Mouse (Mus musculus): Measurements from ENCODE around the gene Arhgap5.
"Not testable (repeated sequence)": the region's sequence is repeated elsewhere in the genome, so short reads cannot be mapped to it uniquely, and the experiment has no call there.

The Arhgap5 gene

GRCm38 (mm10) chr12:52541294-52541693 is 37.5 kb downstream of the Arhgap5 start:
- no peak for DNase-seq (ENCODE audit: low spot score)

DNA sequence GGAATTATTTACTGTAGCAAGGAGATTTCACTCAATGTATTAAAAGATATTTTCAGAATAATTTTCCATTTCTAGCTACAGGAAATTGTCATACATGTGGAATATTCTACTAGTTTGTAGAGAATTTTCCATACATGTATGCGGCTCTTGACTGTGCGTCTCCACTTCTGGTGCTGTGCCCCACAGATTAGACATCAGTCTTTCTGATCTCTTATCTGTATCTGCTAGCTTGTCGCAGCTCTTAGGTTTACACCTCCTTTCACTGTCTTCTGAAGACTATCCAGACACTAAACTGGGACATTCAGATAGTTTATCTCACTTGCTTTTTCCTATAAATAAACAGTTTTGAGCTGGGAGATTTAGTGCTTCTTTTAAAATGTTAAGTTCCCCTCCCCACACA is 40.8 kb downstream of the Arhgap5 start:
- DNase-seq (ENCODE audit: low spot score) = no peak

GRCm38 (mm10) chr12:52552085-52552484 is 48.3 kb downstream of the Arhgap5 start:
- no peak for DNase-seq (ENCODE audit: low spot score)

- DNase-seq (ENCODE audit: low spot score) = no peak
Measured at GRCm38 (mm10) chr12:52555188-52555876, 51.6 kb downstream of the Arhgap5 start.

DNA sequence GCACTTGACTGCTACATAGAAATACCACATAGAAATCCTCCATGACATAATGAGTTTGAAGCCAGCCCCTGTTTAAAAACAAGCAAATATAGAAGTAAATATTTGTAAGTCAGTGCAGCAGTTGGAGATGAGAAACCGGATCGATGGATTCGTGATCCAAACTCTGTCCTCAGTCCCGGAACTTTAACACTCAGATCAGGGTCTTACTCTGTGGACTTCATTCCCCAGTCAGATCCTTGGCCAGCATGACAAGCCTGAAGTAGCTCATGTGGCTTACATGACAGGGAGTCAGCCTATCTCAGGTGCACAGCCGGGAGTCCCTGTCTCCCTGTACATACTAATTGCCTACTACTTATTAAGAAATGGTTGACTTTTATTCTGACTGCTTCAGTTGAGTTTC is 61.9 kb downstream of the Arhgap5 start:
- no peak for DNase-seq (ENCODE audit: low spot score)

DNA sequence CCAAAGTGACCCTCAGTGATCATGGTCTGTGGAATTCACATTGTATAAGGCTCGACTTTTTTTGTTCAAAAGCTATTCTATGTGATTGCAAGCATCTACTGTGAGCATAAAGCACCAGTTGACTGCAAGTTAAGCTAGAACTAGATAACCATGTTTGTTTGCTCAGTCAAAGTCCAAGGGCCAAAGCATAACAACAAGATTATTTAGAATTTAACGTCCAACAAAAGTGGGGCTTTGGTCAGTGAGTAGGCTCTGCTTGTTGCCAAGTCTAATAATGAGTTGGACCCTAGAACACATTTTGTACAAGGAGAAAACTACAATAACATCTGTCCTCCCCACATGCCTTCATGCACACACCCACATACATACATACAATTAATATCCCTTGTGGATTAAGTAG is 69.6 kb downstream of the Arhgap5 start:
- DNase-seq (ENCODE audit: low spot score) = no peak

DNA sequence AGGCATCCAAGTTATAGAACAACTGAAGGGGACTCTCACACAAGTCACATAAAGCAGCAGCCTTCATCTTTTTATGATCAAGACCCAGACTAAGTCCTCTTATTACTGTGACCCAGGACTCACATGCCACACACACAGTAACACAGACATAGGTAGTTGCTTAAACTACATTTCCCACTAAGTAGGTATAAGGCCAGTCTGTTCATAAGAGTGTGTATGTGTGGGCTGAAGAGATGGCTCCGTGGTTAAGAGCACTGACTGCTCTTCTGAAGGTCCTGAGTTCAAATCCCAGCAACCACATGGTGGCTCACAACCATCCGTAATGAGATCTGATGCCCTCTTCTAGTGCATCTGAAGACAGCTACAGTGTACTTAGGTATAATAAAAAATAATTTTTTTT is 82.7 kb downstream of the Arhgap5 start:
- not testable (repeated sequence) for DNase-seq (ENCODE audit: low spot score)

DNA sequence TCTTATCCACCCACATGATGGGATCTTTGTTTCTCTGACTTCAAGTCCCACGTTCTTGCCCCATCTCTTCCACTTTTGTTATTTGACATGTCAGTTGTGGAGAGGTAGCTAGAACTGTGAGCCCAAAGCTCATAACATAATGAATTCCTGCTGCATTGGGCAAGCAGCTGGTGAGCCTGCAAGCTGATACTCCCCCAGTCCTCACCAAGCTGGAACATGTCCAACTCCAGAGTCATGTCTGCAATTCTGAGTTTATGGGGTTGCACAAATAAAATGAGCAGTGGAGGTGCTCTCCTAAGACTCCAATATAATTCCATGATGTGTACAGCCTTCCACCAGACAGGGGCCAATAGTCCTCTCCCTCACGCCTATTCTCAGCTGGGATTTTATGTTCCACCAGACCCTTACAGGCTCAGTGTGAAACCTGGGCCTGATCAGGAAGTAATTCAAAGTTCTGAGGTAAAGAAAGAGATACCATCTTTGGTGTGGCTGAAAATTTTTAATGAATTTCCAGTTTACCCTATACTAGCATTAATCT is 83.8 kb downstream of the Arhgap5 start:
- DNase-seq (ENCODE audit: low spot score) = peak; percentile 20

GRCm38 (mm10) chr12:52595389-52596185 is 91.8 kb downstream of the Arhgap5 start:
- no peak for DNase-seq (ENCODE audit: low spot score)

- DNase-seq (ENCODE audit: low spot score) = peak; percentile 7
Measured at GRCm38 (mm10) chr12:52602471-52602870, 98.7 kb downstream of the Arhgap5 start.

DNA sequence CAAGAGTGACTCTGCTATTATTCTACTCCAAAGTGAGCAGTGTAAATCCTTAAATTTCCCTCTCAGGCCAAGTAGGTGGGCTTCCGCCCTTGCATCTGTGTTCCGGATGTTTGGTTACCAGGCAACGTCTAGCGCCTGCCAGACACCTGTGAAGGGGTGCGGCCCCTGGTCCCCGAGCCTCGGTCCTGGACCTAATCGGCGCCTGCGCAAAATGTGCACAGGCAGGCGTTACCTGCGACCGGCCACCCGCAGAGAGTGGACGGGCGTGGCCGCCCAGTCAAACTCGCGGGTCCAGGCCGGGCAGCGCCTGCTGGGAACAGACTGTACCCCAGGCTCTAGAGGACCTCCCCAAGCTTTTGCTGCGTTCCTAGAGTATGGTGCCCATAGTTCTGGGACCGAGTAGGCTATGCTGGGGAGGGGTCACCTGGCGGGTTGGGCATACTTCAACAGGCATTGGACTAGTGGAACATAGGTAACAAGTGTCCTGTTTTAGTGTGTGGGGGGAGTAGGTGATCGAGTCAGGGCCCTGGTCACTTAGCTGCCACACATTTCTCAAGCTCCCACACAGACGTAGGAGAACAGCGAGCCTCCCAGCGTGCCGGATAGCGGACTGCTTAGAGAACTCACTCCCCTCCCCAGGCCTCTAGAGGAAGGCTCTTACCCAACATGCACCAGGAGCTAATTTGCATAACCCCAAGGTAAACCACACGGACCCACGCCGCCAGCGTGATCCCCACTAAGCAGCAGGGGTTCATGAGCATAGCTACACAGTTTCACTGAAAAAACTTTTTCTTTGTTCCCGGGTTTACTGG is 99.3 kb downstream of the Arhgap5 start:
- peak; percentile 90 for DNase-seq (ENCODE audit: low spot score)

- peak; percentile 80 for DNase-seq (ENCODE audit: low spot score)
Measured at GRCm38 (mm10) chr12:52603695-52604255, 100.0 kb downstream of the Arhgap5 start.

- peak; percentile 95 for DNase-seq (ENCODE audit: low spot score)
Measured at GRCm38 (mm10) chr12:52604256-52604991, 100.7 kb downstream of the Arhgap5 start.

DNA sequence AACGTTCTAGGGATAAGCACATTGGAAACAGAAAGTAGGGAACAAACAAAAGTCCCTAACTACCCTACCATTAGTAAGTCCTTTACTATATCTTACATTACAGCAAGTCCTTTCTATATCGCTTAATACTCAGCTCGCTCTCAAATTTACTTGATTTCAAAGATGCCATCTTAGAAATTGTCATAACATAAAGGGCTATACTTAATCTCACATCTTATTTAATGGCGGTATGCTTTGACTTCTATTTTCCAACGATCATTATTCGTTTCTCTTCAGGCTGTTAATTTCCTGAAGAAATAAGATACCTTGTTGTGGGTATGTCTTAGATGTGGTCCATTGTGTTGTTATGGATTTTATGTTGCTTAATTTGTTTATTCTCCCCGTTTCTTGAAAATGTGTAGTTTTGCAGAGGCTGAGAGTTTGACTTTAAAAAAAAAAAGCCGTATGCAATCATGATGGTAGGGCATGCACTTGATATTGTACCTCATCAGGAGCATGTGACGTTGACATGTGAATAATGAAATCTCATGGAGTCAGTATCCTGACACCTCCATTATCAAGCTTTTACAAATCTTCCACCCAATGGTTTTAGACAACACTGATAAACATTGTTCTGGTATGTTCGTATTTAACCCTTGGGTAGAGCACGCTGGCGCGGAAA is 101.3 kb downstream of the Arhgap5 start:
- no peak for DNase-seq (ENCODE audit: low spot score)

DNA sequence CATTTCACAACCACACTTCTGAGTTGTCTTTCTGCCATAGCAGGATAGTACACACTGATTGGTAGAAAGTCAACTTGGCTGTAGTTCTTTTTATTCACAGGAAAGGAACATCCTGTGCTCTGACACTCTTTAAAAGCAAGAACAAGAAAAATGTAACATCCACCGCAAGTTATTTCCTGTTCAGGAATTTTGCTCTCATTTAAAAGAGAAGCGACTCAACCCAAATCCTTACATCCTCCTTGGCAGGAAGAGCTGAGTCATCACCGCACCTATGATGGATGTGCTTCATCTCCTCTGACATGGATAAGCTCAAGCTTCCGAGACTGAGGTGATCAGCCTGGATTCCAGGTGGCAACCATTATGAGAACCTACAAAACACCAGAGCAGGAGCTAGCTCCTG is 103.6 kb downstream of the Arhgap5 start:
- DNase-seq (ENCODE audit: low spot score) = no peak

DNA sequence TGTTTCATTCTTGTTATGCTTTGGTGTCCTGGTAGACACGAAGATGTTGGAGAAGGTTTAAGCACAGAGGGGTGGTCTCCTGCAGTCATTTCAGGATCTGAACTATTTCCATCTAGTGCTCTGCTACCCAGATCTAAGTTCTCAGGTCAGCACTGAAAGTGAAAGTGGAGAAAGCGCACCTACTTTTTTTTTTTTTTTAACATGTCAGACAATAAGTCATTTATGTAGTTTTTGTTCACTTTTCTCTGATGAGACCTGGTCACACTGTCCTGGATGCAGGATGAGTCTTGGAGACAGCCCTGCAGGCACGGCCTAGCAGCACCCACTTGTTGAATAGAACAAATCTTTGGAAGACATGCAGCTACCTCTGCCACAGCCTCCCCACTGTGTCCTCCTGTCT is 111.9 kb downstream of the Arhgap5 start:
- no peak for DNase-seq (ENCODE audit: low spot score)

DNA sequence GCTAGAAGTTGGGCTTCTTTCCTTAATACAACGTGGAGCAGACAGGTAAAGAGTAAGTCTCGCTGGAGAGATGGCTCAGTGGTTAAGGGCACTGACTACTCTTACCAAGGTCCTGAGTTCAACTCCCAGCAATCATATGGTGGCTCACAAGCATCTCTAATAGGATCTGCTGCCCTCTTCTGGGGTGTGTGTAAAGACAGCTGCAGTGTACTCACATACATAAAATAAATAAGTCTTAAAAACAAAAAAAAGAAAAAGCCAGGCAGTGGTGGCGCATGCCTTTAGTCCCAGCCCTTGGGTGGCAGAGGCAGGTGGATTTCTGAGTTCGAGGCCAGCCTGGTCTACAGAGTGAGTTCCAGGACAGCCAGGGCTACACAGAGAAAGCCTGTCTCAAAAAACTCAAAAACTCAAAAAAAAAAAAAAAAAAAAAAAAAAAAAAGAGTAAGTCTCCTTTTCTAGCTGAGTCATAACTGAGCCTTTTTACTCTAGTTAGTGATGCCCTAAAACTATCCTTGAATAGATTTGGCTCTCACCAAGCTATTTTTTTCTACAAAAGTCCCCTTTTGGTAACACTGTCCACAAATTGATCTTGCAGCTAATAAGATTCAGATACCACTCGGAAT is 114.8 kb downstream of the Arhgap5 start:
- no peak for DNase-seq (ENCODE audit: low spot score)

DNA sequence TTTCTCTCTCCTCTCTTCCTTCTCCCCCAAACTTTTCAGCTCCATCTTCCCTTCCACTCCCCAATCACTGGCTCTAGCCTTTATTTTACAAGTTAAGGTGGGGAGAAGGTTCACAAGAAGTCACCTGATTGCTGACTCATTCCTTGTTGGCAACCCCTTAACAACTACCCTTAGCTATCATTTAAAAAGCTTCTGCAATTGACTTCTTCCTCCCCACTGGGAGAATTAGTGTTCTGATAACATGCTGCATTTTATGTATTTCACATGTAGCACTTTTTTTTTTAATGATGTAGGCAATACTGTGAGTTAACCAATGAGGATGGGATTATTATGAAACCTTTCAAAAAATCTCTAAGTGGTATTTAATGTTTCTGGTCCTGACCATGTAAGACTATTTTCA is 115.9 kb downstream of the Arhgap5 start:
- DNase-seq (ENCODE audit: low spot score) = no peak

Data from layer of hippocampus, adult 11-12 months (tissue).